Mouse (Mus musculus) inflammation-experienced regulatory T-cells (primary cell): ENCODE measurements around the gene Scgb1b12. TPM values are rescaled to one million over a fixed set of nuclear protein-coding genes. Genes with fewer than 3 reads are reported as not detected.

ENCODE experiments used
- polyA plus RNA-seq, 2 experiments: library from polyadenylated mRNA; unstranded; fragments of 100-300 nt; shearing (Covaris generic); gene quantifications; one replicate each; pipeline ENCODE4 v1.2.1; 2017

Scgb1b12 gene
- not detected for polyA plus RNA-seq

GRCm38 (mm10) chr7:32333882-32334281 lies at the start of gene Scgb1b12:
Scgb1b12 (plus strand) TSS chr7:32334182.

GRCm38 (mm10) chr7:32327145-32327544 lies 6.8 kb upstream of the Scgb1b12 start, which contains the start of gene Scgb2b12:
Scgb2b12 (minus strand) TSS chr7:32327245.

Other genes with a start within 250 kb of the Scgb1b12 start
- gene Scgb1b10, start 233.3 kb upstream of the Scgb1b12 start, polyA plus RNA-seq, result not detected
- gene Scgb2b11, start 123.0 kb upstream of the Scgb1b12 start, polyA plus RNA-seq, result not detected
- not detected for gene Scgb1b11, start 111.3 kb upstream of the Scgb1b12 start, polyA plus RNA-seq
- gene Scgb2b12, start 6.9 kb upstream of the Scgb1b12 start, polyA plus RNA-seq, result not detected
- gene Scgb1b29, start 107.4 kb downstream of the Scgb1b12 start, polyA plus RNA-seq, result not detected